In the genomic region with DNA sequence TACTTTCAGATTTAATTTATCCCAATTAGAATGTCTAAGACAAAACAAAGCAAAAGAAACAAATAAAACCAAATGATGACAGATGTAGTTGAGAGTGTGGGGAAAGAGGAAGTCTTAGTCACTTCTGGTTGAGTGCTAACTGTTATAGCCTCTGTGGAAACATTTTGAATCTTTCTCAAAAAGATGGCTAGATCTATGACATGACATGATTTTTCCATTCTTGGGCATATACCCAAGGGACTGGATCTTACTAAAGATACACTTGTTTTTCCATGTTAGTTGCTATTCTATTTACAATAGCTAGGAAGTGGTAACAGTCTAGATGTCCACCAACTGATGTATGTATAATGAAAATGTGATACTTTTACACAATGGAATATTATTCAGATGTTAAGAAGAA, we compare ENCODE assay signal across 49 mouse cellular contexts. TPM values are rescaled to one million over a fixed set of nuclear protein-coding genes. Genes with fewer than 3 reads are reported as not detected.
"Had no signal": no experiment of that assay in that cellular context is flagged by ENCODE, and none has a peak within 500 bp of the region (broad histone marks: within the 10 kb centered on the region; RNA-seq: fewer than 3 reads in every experiment).

No protein-coding gene starts in this region.

- H3K4me1 ChIP-seq: heart, embryonic 12.5 days; heart, embryonic 13.5 days; heart, embryonic 15.5 days; hindbrain, embryonic 10.5 days; hindbrain, embryonic 12.5 days; hindbrain, embryonic 13.5 days; hindbrain, embryonic 15.5 days; intestine, embryonic 15.5 days; kidney, embryonic 15.5 days had no signal

- H3K27ac ChIP-seq: heart, embryonic 13.5 days; heart, embryonic 15.5 days; hindbrain, embryonic 10.5 days; hindbrain, embryonic 12.5 days; hindbrain, embryonic 13.5 days; hindbrain, embryonic 14.5 days; hindbrain, embryonic 15.5 days; hindbrain, postnatal 0 days; intestine, embryonic 15.5 days; kidney, embryonic 15.5 days; kidney, postnatal 0 days; layer of hippocampus, adult 2 months; left cerebral cortex, adult 2 months had no signal

- H3K36me3 ChIP-seq: heart, embryonic 12.5 days; heart, embryonic 13.5 days; heart, embryonic 15.5 days; hindbrain, embryonic 10.5 days; hindbrain, embryonic 12.5 days; hindbrain, embryonic 13.5 days; hindbrain, embryonic 15.5 days; intestine, embryonic 15.5 days; kidney, embryonic 15.5 days had no signal

- H3K27me3 ChIP-seq: heart, embryonic 12.5 days; heart, embryonic 13.5 days; heart, embryonic 15.5 days; hindbrain, embryonic 12.5 days; hindbrain, embryonic 13.5 days; hindbrain, embryonic 15.5 days; intestine, embryonic 15.5 days; kidney, embryonic 15.5 days had no signal

- H3K4me2 ChIP-seq: heart, embryonic 11.5 days; heart, embryonic 12.5 days; heart, embryonic 13.5 days; heart, embryonic 15.5 days; hindbrain, embryonic 12.5 days; hindbrain, embryonic 13.5 days; hindbrain, embryonic 14.5 days; hindbrain, embryonic 15.5 days; intestine, embryonic 15.5 days; kidney, embryonic 15.5 days had no signal

- H3K9me3 ChIP-seq: heart, embryonic 15.5 days; hindbrain, embryonic 12.5 days; hindbrain, embryonic 15.5 days; intestine, embryonic 15.5 days; kidney, embryonic 15.5 days had no signal

- H3K4me3 ChIP-seq: heart, embryonic 12.5 days; heart, embryonic 13.5 days; heart, embryonic 15.5 days; hindbrain, embryonic 10.5 days; hindbrain, embryonic 12.5 days; hindbrain, embryonic 13.5 days; hindbrain, embryonic 15.5 days; intestine, embryonic 15.5 days; kidney, embryonic 15.5 days; layer of hippocampus, adult 2 months; left cerebral cortex, adult 2 months had no signal

- H3K9ac ChIP-seq: heart, embryonic 12.5 days; heart, embryonic 13.5 days; heart, embryonic 15.5 days; hindbrain, embryonic 12.5 days; hindbrain, embryonic 13.5 days; hindbrain, embryonic 14.5 days; hindbrain, embryonic 15.5 days; intestine, embryonic 15.5 days; kidney, embryonic 15.5 days had no signal

- DNase-seq: heart, postnatal 10 days; heart, postnatal 14 days; heart, postnatal 36 days; heart, postnatal 4 days; kidney, adult 11 months; kidney, adult 18-20 months; kidney, adult 2 months; kidney, adult 8-10 months; kidney, adult 9 months; kidney, postnatal 10 days; kidney, postnatal 14 days; kidney, postnatal 25 days; kidney, postnatal 36 days; kidney, postnatal 4 days; layer of hippocampus, adult 9-11 months; layer of hippocampus, postnatal 36 days had no signal

- ATAC-seq: hindbrain, embryonic 16.5 days; hindbrain, postnatal 0 days; inflammation-experienced regulatory T-cells, adult 6 months; intestine, embryonic 15.5 days; intestine, embryonic 16.5 days; intestine, postnatal 0 days had no signal

RNA-seq across cellular contexts. Expression of gene Olfr1507, which starts 57.9 kb away (rescaled TPM):
- total RNA-seq: heart, postnatal 10 days; heart, postnatal 14 days; heart, postnatal 25 days; heart, postnatal 36 days; heart, postnatal 4 days; hematopoietic stem cell, adult 5-6 weeks; hindbrain, postnatal 0 days; layer of hippocampus, adult 2 months; layer of hippocampus, adult 8-10 months; layer of hippocampus, postnatal 10 days; layer of hippocampus, postnatal 25 days; layer of hippocampus, postnatal 36 days; left cerebral cortex, adult 18-20 months; left cerebral cortex, adult 2 months had no signal
- polyA plus RNA-seq: heart, embryonic 11.5 days; heart, embryonic 12.5 days; heart, embryonic 13.5 days; heart, embryonic 14.5 days; heart, embryonic 15.5 days; heart, embryonic 16.5 days; heart, postnatal 0 days; hindbrain, embryonic 10.5 days; hindbrain, embryonic 11.5 days; hindbrain, embryonic 12.5 days; hindbrain, embryonic 13.5 days; hindbrain, embryonic 14.5 days; hindbrain, embryonic 15.5 days; hindbrain, embryonic 16.5 days; hindbrain, postnatal 0 days; intestine, embryonic 14.5 days; intestine, embryonic 15.5 days; intestine, embryonic 16.5 days; intestine, postnatal 0 days; kidney, adult 2 months; kidney, embryonic 14.5 days; kidney, embryonic 15.5 days; kidney, embryonic 16.5 days; kidney, postnatal 0 days; large intestine, adult 2 months had no signal
